Mouse (Mus musculus) thymus, postnatal 14 days (tissue): ENCODE results near the gene Gm20388.
A peak's percentile ranks its signal among the peaks of the same experiment; 100 is the strongest.

Experiments
- DNase-seq: peaks from one replicate; pipeline ENCODE4 v3.0.0; 2021

Gene Gm20388

DNA sequence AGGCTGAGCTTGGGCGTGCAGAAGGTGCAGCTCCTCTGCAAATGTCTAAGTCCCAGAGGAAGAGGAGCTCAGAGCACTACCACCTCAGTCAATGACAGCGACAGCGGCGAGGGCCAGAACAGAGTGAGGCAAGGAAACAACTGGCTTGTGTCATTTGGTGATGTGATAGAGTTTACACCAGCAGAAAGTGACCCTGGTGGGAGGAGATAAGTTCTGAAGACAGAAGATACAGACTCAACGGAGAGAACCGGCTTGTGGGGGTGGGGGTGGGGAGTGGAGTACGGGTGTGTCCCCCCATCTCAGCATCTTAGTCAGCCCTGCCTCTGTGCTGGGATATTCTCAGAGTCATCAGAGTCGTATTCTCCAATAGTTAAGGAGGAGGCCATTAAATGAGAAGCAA is 4166.7 kb downstream of the Gm20388 start:
- DNase-seq: no peak

DNA sequence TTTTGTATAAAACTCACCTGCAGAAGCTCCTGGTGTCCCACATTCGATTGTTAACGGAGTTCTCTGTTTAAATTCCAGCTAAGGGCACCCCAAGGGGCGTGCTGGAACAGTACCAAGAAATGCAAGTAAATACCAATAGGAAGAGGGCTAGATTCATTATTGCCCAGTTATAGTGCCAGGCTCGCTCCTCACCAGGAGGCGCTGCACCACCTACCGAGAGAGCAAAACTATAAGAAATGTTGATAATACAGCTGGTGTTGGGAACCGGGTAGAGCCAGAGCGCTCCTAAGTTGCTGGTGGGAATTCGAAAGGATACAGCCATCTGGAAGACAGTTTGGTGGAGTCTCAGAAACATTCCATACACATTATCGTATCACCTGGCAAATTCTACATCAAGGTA is 4167.4 kb downstream of the Gm20388 start:
- peak; percentile 57 for DNase-seq

DNA sequence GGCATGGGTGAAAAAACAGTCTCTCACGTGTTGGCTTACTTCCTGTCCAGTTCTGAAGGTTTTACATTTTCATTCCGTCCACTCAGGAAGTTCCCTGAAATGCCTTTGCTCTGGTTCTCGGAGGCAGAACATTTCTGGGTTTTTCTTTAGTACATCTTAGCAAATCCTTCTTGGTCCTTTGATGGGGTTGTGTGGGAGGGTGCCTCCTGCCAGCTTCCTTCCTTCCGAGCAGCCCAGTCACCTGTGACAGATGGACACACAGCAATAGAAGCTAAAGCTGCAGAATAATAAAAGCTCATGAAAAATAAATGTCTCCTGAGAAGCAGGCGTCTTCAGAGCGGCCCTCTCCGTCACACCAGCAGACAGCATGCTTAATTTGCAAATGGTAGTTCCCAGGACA is 4168.3 kb downstream of the Gm20388 start:
- no peak for DNase-seq

DNA sequence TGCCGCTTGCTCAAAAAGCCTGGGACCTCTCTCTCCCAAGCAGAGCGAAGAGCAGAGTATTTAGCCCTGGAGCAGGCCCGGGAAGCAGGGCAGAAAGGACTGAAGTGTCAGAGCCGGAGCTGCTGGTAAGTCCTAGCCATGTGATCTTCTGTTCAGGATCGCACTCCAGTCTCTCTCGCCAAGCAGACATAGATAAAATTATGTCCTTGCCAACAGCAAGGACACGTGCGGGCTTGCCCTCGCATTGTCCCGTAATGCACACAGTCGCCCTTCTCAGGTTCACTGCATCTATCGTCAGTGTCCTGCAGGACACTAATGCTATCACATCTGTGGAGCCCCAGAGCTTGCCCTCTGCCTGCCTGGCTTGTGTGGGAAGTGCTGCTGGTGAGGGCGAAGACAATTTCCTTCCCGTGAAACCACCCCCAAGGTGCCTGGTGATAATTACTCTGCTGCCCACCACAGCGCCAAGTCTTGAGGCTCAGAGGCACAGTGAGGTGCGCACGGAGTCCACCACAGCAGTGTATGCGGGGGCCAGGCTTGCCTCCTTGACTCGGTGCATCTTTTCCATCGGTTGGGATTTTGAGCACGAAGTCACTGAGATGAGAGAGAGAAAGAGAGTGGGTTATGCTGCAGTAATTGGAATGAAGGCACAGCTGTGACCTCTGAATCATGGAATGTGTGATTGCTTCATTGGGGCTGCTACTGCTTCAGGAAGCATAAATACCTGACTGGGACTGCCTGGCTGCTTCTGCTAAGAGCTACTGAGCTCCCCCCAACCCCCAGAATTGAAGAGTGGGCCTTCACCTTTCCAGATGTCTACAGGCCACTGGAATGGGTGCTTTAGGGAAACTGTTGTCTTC is 4170.1 kb downstream of the Gm20388 start:
- no peak for DNase-seq

DNA sequence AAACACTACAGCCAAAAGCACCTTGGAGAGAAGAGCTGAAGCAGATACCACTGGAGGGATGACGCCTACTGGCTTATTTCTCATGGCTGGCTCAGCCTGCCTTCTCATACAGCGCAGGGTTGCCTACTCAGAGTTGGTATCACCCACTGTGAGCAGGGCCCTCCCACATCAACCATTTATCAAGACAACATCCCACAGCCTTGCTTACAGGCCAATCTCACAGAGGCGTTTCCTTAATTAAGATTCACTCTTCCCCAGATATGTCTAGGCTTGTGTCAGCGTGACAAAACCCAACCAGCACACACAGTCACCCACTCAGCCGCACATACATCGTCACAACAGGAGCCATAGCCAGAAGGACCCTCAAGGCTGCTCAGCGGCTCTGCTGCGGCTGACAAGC is 4172.0 kb downstream of the Gm20388 start:
- no peak for DNase-seq

DNA sequence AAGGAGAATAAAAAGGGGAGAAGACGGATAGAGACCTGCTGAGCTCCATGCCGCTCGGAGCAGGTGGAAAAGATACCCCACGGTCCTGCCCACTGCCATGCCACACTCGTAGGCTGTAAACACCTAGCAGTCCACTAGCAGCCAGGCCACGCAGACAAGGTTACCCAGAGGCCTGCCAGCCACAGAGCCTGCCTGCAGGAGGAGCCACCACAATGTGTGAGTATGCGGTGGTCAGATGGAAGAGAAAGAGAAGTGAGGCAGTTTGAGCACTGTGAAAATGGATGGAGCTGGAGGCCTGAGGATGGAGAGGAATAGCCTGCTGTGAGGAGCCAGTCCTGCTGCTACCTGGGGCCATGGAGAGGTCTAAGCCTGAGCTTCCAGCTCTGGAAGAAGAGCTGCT is 4173.0 kb downstream of the Gm20388 start:
- DNase-seq: no peak

DNA sequence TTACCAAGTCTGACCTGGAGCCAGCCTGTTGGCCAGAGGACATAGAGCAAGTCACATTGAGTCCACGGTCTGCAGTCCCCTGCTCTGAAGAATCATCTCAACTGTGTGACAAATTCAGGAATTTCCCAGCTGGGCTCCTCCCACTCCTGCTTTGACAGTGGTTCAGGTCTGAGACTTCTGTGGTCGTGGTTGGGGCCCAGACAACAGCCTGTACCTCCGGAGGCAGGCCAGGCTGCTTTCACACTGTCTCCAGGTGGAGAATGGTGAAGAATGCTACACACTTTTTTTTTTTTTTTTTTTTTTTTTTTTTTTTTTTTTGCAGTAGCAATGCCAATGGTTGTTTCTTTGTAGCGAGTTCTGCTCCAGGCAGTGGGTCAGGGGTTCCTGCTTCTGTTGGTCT is 4175.0 kb downstream of the Gm20388 start:
- DNase-seq: no peak

DNA sequence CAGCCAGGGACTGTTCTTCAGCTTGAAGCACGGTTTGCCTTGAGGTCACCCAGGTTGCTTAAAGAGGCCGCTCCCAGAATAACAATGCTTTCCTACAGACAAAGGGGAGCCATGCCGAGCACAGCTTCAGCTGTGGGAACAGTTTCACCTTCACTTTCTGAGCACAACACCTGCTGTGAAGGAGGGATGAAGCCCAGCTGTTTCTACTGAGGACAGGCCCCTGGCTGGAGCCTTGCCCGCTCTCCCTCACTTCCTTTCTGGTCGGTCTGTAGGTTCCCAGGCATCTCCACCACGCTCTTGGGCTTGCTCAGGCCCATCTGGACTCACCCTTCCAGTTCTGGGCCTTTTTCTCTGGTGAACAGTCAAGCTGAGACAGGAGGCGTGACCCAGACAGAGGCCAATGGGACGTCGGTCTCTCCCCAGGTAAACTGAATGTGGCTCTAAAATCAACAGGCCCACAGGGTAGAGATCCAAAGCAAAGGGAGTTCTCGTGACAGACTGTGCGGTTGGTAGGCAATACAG is 4177.5 kb downstream of the Gm20388 start:
- DNase-seq: no peak

DNA sequence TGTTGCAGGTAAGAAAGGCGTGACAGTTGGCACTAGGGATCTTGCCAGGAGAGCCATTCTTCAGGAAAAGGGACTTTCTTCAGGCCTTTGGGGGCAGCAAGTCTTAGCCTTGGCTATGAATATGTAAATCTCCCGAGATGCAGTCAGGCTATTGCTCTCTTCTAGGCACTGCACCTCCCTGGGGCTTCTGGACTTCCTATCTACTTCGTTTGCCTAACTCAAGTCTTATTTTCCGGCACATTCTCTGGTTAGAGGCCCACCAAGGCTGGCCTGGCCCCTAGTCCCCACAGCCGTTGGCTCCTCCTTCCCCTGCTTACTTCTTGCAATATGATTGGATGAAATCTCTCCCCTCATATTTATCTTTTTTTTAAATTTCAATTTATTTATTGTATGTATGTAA is 4178.4 kb downstream of the Gm20388 start:
- DNase-seq: no peak

DNA sequence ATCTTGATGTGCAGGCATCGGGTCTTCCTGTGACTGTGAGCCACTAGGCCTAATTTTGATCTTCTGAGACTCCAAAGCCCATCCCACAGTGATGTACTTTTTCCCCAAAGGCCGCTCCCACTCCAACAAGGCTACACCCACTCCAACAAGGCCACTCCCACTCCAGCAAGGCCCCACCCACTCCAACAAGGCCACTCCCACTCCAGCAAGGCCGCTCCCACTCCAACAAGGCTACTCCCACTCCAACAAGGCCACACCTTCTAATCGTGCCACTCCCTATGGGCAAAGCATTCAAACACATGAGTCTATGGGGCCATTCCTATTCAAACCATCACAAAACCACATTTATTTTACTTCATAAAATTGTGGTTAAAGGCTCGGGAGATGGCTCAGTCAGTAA is 4179.8 kb downstream of the Gm20388 start:
- DNase-seq: no peak

DNA sequence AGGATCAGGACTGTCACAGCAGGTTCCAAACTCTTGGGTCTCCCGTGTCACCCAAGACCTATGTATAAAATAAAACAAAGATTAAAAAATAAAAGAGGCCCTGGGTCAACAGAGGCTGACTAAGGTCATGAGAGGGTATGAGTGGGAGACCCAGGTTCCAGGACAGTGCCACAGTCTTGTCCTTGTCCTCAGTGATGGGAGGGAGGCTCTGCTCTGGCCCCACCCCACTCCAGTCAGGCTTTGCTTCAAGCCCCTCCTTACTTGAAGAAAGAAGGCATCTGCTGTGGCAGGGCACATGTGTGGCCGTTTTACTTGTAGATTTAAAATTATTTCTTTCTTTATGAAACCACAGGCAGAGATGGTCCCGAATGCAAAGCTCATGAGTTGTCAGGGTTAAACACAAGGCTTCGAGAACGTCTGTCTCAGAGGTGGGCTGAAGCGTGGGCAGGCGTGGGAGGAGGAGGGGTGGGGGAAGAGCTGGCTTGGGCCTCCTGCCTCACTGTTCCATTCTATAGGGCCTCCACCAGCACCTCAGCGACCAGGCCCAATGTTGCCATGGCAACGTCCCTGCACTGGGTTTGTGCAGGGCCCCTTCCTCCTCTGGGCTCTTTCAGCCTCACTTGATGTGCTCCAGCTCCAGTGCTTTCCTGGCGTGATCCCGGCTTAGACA is 4188.4 kb downstream of the Gm20388 start:
- DNase-seq: peak; percentile 30

DNA sequence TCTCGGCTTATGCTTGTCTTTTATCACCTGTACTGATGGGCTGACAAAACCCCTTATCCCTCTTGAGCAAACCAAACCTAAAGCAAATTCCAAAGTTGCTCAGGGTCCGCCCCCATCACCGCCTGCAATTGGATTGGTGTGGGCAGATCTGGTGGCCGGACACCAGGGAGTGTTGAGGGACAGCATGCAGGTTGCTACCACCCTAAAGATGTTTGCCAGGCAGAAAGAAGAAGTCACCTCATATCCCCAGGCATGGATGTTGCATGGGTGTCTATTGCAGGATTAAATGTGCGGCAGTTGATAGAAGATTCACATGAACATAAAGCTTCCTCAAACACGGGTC is 4189.0 kb downstream of the Gm20388 start:
- DNase-seq: no peak

DNA sequence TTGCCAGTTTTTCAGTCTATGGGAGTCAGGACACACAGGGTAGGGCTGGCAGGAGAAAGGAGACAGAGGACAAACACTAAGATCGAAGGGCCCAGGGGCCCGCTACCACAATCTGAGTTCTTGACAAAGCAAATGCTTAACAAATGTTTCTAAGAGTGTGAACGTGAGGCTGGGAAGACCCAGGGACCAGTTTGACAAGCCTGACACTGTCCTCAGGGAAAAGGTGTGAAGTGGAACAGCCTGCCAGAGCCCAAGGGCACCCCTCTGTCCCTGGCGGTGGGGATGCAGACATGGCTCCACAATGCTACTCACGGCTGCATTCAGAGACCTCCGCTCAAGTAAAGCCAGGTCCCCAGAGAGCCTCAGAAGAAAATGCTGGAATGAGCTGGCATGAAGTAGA is 4195.2 kb downstream of the Gm20388 start:
- DNase-seq: no peak

DNA sequence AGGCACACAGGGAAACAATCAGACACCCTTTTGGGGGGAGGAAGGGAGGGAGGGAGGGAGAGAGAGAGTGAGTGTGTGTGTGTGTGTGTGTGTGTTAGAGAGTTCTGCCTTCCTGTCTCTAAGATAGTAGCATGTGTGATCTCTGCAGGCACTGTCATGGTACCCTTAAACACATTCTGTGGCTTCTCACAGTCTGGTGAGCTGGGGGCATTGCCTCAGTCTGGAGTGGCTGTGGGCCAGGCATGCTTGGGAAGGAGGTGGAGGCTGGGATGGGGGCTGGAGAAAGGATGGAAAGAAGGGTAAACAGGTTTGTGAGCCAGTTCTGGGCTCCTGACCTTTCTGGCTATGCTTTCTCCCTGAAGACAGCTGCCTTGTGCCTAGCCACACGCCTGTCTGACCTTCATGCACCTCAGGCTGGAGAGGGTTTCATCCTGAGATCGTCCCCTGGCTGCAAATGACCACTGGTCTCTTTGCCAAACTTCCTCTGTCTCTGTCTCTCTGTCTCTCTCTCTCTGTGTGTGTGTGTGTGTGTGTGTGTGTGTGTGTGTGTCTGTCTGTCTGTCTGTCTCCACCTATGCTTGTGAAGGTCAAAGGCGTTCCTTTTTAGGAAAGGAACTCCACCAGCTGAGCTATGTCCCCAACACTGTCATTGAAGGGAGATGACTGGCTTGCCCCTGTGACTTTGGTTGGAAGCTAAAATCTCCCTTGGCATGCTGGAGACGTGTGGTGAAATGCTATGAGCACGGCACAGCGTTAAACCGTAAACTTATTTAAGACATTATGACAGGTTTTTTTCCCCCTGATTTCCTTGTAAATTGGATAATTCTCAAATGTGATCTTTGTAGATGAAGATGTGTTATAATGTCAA is 4195.9 kb downstream of the Gm20388 start:
- DNase-seq: no peak

DNA sequence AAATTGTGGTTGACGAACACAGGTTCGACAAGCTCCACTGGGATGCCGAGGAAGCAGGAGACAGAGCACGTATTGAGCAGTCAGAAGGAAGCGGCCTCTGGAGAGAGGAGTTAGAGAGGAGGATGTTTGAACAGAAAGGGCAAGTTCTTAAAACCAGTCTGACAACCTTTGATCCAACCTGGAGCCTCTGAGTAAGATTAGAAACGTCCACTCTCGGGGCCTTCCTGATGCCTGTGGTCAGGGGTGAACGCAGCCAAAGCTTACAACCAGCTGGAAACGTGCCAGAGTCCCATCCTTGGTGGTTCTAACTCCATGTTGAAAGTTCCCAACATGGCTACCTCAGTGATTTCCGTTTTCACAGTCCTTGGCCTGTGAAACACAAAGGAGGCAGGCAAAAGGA is 4202.5 kb downstream of the Gm20388 start:
- no peak for DNase-seq

DNA sequence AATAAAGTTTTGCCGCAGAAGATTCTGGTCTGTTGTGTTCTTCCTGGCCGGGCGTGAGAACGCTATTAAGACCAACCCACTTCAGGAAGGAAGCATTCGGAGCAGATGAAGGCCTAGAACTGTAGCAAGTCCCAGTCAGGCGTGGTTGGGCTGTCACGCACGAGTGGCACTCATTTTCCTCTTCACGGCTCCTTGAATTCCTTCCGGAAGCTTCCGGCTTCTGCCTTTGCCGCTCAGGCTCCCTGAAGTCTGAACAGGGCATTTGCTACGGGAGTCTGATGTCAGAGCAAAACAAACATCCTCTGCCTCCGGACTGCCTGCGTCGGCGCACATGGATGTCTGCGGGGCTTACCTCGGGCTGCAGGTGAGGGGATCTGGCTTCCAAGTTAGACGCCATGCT is 4214.6 kb downstream of the Gm20388 start:
- no peak for DNase-seq

DNA sequence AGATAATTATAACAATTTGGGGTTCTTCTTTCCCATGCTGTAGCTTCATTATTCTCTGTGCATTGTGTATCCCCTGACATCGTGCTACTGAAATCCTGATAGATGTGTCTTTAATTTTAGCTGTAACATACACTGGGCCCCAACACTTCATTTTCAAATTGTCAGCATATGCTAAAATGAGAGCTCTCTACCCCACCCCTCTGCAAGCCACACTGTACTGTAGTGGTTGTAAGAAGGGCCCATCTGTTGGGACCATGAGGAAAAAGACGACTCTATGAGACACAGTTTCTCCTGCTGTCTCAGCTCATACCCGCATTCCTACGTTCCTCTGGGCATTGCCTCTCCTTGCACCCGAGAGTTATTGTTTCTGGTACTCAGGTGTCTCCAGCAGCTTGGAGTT is 4226.6 kb downstream of the Gm20388 start:
- DNase-seq: no peak

DNA sequence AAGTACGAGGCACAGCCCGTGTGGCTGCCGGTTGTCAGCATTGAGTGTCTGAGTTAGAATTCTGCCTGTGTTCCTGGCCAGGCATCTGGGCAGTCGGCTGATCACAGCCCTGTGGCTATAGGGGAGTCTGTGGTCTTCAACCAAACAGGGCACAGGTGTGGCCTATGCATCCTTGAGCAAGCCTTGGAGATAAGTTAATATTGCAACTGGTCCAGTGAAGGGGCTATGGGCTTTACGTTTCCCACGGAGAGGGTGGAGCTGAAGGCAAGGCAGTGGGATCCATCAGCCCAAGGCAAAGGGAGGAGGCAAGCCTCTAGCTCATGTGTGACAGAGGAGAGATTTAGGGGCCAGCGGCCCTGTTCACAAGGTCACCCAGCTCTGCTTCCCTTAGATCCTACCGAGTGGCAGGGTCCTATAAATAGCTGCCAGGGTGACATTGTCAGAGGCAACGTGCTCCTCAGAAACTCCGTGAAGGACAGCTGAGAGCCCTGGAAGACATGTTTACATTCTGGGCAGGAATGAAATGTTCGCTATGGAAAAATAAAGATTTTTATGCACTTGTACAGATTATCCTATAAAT is 4229.7 kb downstream of the Gm20388 start:
- no peak for DNase-seq

DNA sequence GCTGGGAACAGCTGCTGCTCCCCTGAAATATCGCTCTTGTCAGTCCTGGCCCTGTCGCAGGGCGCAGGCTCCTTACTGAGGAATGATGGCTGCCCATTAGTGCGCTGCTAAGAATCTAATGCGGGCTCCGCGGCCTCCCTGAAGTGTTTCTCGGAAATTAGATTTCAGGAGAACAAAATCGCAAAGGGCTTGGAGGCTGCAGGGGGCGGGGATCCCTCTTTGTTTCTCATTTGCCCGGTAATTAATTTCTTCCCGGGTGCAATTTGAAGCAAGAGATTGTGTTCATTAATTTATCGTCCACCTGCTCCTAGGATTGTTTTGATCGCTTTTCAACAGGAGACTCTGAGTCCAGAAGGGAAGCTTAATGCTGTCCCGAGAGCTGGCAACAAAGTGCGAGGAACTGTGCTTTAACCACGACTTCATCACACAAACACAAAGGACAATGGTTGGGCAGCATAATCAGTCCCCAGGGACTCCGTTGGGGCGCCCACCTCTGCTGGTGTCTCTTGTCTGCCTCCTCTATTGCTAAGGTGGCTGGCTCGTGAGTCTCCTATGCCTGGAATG is 4230.3 kb downstream of the Gm20388 start:
- no peak for DNase-seq

DNA sequence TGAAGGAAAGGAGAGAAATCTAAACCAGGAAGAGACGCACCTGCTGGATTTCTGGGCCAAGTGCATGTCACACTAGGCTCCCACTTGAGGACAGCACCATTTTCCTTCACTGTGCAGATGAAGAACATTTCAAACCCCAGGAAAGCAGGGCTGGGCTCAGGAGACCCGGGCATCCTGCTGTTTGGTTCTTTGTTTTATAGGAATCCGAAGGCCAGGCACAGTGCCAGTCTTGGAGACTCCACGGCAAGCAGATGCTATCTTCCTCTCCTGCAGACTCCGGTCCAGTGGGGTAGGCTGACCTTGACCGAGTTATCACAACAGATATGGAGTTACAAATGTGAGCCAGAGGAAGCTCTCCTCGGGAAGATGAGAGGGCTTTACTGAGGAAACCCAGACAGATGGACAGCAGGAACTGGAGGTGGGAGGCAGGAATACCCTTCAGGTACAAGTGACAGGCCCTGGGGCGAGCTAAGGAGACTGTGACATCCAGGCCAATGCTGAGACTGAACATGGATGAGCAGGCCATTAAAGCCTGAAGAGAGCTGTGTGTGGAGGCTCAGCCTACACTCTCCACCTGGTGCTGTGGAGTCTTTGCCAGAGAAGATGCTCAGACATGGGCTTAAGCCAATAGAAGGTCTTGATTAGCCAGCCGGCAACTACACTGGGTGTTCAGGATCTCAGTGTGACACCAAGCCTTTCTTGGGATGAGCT is 4231.2 kb downstream of the Gm20388 start:
- no peak for DNase-seq

DNA sequence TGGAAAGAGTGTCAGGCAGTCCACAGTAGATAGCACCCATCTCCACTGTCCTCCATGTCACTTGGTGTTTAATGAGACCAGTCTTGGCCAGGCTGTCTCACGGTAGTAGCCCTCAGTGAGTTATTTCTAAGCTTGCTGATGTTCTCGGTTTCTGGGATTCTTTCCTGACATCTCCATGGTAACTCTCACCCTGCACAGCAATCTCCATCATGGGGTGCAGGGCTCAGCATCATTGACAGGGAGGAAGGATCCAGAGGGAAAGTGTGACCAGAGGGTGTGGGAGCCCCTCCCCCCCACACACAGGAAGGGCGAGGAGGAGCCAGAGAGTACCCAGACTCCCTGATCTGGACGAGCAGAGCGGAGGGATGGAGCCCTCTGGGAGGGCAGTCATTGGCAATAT is 4232.4 kb downstream of the Gm20388 start:
- DNase-seq: no peak
